Mouse (Mus musculus): ENCODE results near the gene Oma1.

The Oma1 gene

GRCm38 (mm10) chr4:103358941-103359448 lies 45.4 kb downstream of the Oma1 start:
- no peak for DNase-seq

DNA sequence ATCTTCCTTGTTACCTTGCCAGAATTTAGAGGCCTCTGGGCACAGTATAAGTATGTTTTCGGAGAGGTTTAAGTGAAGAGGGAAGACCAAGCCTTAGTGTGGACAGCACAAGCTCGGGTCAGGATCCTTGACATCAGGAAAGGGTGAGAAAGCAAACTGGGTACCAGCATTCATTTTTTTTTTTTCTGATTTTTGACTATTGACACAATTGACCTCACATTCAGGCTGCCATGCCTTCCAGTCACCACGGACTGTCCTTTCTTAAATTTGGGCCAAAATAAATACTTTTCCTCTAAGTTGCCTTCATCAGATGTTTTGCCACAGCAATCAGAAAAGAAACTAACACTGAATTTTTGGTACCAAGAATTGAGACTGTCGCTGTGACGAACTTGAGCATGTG lies 68.6 kb downstream of the Oma1 start:
- no peak for DNase-seq

DNA sequence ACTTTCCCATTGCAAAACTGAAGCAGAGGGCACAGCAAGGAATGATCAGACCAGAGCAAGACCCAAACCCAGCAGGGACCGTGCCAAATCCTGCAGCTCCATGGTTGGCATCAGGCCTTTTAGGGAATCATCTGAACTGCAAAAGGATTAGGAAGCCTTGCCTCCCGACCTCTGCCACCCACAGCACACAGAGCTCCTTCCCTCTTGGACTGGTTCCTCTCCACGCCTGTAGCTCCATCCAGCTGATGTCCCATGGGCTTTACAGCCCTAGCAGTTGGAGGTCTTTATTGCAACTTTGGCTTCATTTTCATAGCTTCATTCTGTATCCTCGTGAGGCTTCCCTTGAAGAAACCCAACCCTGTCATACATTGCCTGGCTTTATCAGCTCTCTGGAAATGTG lies 71.4 kb downstream of the Oma1 start:
- DNase-seq = no peak

- DNase-seq = no peak
Observed at GRCm38 (mm10) chr4:103385835-103386787, 72.5 kb downstream of the Oma1 start.

- no peak for DNase-seq
Observed at GRCm38 (mm10) chr4:103387292-103387691, 73.7 kb downstream of the Oma1 start.

GRCm38 (mm10) chr4:103388530-103389178 lies 75.0 kb downstream of the Oma1 start:
- DNase-seq = no peak

DNA sequence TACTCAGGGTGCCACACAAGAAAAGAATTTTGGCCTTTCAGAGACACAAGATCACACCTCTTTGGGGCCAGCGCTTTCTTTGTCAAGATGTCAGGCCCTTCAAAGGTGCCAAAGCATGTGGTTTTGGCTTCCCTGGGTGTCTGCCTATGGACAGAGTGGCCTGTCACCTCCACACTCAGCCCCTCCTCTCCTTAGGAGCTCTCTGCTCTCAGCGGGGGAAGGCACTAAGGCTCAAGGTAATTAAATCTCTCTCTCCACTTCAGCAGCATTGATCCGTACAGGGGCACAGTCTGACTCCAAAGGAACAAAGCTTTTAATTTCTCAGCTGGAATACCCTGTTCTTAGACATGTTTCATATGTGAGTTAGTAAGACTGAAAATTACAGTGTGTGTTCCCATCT lies 76.0 kb downstream of the Oma1 start:
- DNase-seq = no peak

DNA sequence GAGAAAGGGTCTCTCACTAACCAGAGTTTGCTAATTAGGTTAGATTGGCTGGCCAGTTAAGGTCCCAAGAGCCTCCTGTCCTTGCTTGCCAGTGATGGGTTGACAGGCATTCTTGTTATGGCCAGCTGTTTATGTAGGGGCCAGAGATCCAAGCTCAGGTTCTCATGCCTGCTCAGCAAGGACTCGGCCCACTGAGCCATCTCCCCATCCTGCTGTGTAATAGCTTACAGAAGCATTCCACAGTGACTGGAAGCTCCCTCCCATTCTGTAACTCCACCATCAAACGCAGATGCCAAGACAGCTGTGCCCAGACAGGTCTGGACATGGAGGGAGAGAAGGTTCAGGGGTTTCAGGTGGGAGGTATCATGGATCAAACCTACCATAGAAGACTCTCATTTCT lies 76.9 kb downstream of the Oma1 start:
- no peak for DNase-seq

DNA sequence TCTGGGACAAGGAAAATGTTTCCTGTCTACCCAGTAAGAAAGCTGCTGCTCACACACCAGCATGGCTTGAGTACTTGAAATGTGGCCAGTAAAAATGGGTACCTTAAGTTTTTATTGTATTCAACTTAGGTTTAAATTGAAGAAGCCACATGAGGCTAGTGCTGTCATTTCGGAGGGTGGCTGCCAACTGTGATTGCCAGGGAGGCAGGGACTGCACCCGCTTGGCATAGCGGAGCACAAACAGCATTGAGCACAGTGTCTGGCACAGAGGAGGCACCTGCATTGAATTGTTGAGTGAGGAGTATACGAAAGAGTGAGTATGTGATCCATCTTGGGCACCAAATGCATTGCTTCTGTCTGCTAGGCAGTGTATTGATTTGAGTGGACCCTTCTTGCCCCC lies 81.5 kb downstream of the Oma1 start:
- no peak for DNase-seq

DNA sequence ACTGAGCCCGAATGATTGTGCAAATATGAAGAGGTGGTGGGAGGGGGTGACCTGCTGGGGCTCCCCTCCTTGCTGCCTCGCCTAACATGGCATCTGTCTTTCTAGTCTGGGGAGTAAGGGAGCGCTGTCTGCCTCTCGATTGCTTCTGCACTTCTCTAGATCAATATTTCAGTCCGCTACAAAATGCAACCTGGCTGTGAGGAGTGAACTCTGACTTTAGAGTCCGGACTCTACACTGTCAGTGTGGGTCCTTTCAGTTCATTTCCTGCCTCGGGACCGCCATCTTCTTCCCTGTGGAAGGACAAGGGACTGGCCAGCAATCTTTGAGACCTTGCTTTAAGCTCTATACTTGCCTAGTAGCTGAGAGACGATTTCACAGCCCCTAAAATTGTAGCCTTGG lies 82.3 kb downstream of the Oma1 start:
- no peak for DNase-seq

GRCm38 (mm10) chr4:103396876-103397275 lies 83.3 kb downstream of the Oma1 start:
- DNase-seq = no peak

DNA sequence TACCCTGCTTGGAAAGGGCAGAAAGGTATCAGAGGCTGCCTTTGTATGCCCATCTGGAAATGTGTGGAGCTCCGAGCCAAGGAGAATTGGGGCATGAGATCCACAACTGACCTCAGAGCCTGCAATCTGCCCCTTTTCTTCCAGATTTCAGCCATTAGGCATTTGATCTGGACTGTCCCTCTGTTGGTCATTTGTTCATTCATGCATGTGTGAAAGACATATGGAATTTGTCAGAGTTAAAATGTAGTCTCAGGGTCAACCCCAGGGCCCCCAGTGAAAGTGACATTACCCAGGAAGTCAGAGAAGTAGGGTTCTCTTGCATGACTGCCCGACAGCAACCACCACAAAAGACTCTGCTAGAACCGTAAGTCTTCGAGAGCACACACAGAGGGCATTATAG lies 89.0 kb downstream of the Oma1 start:
- DNase-seq = no peak

DNA sequence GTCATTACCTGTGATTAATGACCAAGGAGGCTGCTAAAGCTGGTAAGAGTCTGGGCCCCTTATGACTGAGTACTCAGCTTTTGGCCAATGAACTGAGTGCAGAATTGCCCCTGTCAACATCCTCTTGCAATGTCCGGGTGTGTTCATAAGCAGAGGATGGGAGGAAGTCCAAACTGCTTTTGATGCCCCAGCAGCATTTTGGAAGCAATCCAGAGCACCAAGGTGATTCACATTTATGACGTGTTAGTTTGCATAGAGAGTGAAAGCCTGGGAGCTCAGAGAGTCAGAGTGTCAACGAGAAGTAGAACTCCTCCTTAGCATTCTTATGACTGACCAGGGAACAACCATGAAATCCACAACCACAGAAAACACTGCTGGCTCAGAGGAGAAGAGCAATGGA lies 91.7 kb downstream of the Oma1 start:
- DNase-seq = no peak

DNA sequence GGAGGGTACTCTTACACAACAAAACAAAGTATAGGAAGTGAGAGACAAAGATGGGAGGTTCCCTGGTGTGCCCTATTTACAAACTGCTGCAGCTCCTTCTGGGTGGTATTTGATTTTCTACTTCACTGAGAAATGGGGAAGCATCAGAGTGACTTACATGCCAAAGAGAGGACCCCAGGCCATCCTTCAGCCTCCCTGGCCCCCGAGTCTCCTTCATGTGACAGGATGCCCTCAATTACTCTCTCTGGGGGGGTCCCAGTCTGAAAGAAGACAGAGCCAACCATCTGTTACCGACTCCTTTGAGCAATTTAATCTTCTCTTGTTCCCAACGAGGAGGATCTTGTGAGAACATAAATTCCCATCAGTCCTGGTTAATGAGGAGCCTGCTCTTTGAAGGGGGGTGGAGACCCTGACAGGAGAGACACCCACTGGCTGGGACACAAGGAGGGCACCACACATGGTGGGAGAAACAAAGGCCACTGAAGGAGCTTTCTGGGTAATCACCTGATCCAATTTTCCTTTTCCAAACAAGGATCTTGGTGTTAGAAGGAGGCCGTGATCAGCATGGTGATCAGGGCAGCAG lies 96.7 kb downstream of the Oma1 start:
- DNase-seq = no peak
